Mouse (Mus musculus) liver, embryonic 14.5 days (tissue): Measurements from ENCODE around the gene Traf3ip2. TPM values are rescaled to one million over a fixed set of nuclear protein-coding genes. Genes with fewer than 3 reads are reported as not detected.

Experiments used
- ATAC-seq: fragments of 200-750 bp; cut with Nextera tagmentation; 2 replicates; pipeline ENCODE4 v1.8.0; 2017; ENCODE audit warnings: moderate number of reproducible peaks, mild to moderate bottlenecking, moderate library complexity; ENCODE audit not compliant: insufficient read depth
- DNase-seq, 3 experiments: peaks; one replicate each; pipeline ENCODE4 v3.0.0-alpha.2; 2012 to 2013; ENCODE audit warnings: low read depth in 3 of 3, low spot score in 3 of 3
- H3K27ac ChIP-seq: fragments of 300-500 bp; sonication (generic); 2 replicates; pipeline ENCODE4 v1.5.1; 2014; ENCODE audit warnings: moderate library complexity, mild to moderate bottlenecking, control low read depth, inconsistent platforms
- H3K27me3 ChIP-seq: fragments of 300-500 bp; sonication (generic); 2 replicates; pipeline ENCODE4 v1.6.1; 2014; ENCODE audit warnings: mild to moderate bottlenecking, low read length, moderate library complexity; ENCODE audit not compliant: control insufficient read depth, insufficient read depth
- H3K36me3 ChIP-seq: fragments of 300-500 bp; sonication (generic); replicated peaks from 2 replicates; pipeline ENCODE4 v1.6.1; 2014; ENCODE audit warnings: low read depth; ENCODE audit not compliant: control insufficient read depth, insufficient read depth
- H3K4me1 ChIP-seq, 2 experiments: fragments of 200-500 bp in 1 of 2; fragments of 300-500 bp in 1 of 2; sonication (generic) in 1 of 2; replicated peaks; 2 replicates each; pipeline ENCODE4 v1.6.1; 2012 to 2014; ENCODE audit warnings: antibody characterized with exemption in 1 of 2, inconsistent platforms in 1 of 2, low read length in 1 of 2; ENCODE audit not compliant: control insufficient read depth in 2 of 2, insufficient read depth in 2 of 2
- H3K4me2 ChIP-seq: fragments of 300-500 bp; sonication (generic); 2 replicates; pipeline ENCODE4 v1.6.1; 2014; ENCODE audit warnings: low read depth, mild to moderate bottlenecking, control low read depth, moderate library complexity
- H3K4me3 ChIP-seq, 2 experiments: fragments of 200-500 bp in 1 of 2; fragments of 300-500 bp in 1 of 2; sonication (generic) in 1 of 2; 2 replicates each; pipeline ENCODE4 v1.5.1; 2012 to 2014; ENCODE audit warnings: low read depth in 2 of 2, low read length in 2 of 2, mild to moderate bottlenecking in 2 of 2, control low read depth in 1 of 2, inconsistent platforms in 1 of 2, moderate library complexity in 1 of 2; ENCODE audit not compliant: insufficient read depth in 1 of 2
- H3K9ac ChIP-seq: fragments of 300-500 bp; sonication (generic); replicated peaks from 2 replicates; pipeline ENCODE4 v1.6.1; 2014; ENCODE audit warnings: mild to moderate bottlenecking, control low read depth, moderate library complexity
- H3K9me3 ChIP-seq: fragments of 300-500 bp; sonication (generic); 2 replicates; pipeline ENCODE4 v1.6.1; 2016; ENCODE audit warnings: low read length, mixed read lengths; ENCODE audit not compliant: control insufficient read depth
- CTCF ChIP-seq: IDR thresholded peaks from 2 replicates; pipeline ENCODE4 v1.5.1; 2016; ENCODE audit warnings: antibody characterized with exemption, low read depth, control low read depth
- EP300 ChIP-seq: IDR thresholded peaks from 2 replicates; pipeline ENCODE4 v1.6.1; 2016; ENCODE audit warnings: antibody characterized with exemption, low read depth
- WGBS: fragments of 180-500 bp; shearing (Covaris S2); extraction: QIAGEN DNeasy Blood & Tissue Kit; methylation state at CpG from one replicate; pipeline ENCODE4 v1.1.7; 2014; ENCODE audit not compliant: insufficient replicate concordance; 5-methylcytosine and 5-hydroxymethylcytosine counted together
- polyA plus RNA-seq, 2 experiments: library from polyadenylated mRNA; depleted of rRNA in 1 of 2; stranded (reverse) in 1 of 2; unstranded in 1 of 2; fragments of >200 nt; fragmentation: Nextera tagmentation in 1 of 2; extraction: Ambion mirVana in 1 of 2; gene quantifications; 2 replicates each; pipeline versions ENCODE4 v1.2.1 to v1.2.3; 2012 to 2014

Gene Traf3ip2
- polyA plus RNA-seq, 2 experiments, result 1.2 to 1.3 TPM

GRCm38 (mm10) chr10:39583718-39584117 is 29.0 kb upstream of the Traf3ip2 start:
- H3K9me3 ChIP-seq, result no peaks in the 10 kb centered on the region
- DNase-seq, result no peak
- ATAC-seq, result no peak
- H3K36me3 ChIP-seq, result no peaks in the 10 kb centered on the region
- no peak overlapping the region for H3K4me3 ChIP-seq
- no peak overlapping the region for H3K27ac ChIP-seq
- no peaks in the 10 kb centered on the region for H3K27me3 ChIP-seq
- H3K4me2 ChIP-seq, result no peak overlapping the region
- no peaks in the 10 kb centered on the region; a peak in 1 of 4 replicates for H3K4me1 ChIP-seq
- WGBS, result 73% methylated on average over 12 of the region's 12 CpGs
- no peak overlapping the region for H3K9ac ChIP-seq
- TF ChIP-seq CTCF (no peak), EP300 (no peak)

- TF ChIP-seq EP300 (no peak), CTCF (no peak)
- DNase-seq (no peak), ATAC-seq (no peak)
- Histone ChIP-seq H3K4me1 (no peaks in the 10 kb centered on the region; a peak in 1 of 4 replicates), H3K9me3 (no peaks in the 10 kb centered on the region), H3K27ac (no peak overlapping the region), H3K27me3 (no peaks in the 10 kb centered on the region), H3K36me3 (no peaks in the 10 kb centered on the region), H3K9ac (no peak overlapping the region), H3K4me2 (no peak overlapping the region), H3K4me3 (no peak overlapping the region)
- WGBS, result 46% methylated on average over 5 of the region's 5 CpGs
Observed at GRCm38 (mm10) chr10:39587290-39587925, 25.3 kb upstream of the Traf3ip2 start.

GRCm38 (mm10) chr10:39587973-39588746 is 24.6 kb upstream of the Traf3ip2 start:
- TF ChIP-seq EP300 (no peak), CTCF (no peak)
- Histone ChIP-seq H3K9me3 (no peaks in the 10 kb centered on the region), H3K27ac (no peak overlapping the region), H3K4me3 (no peak overlapping the region), H3K4me1 (no peaks in the 10 kb centered on the region; a peak in 1 of 4 replicates), H3K27me3 (no peaks in the 10 kb centered on the region), H3K9ac (no peak overlapping the region), H3K36me3 (no peaks in the 10 kb centered on the region), H3K4me2 (no peak overlapping the region)
- ATAC-seq, result no peak
- DNase-seq, result no peak
- WGBS, result 59% methylated on average over 8 of the region's 8 CpGs

- no peak overlapping the region for H3K27ac ChIP-seq
- WGBS, result 62% methylated on average over 19 of the region's 19 CpGs
- no peak for ATAC-seq
Observed at GRCm38 (mm10) chr10:39589765-39590546, 22.8 kb upstream of the Traf3ip2 start.

GRCm38 (mm10) chr10:39590629-39591028 is 22.1 kb upstream of the Traf3ip2 start:
- ATAC-seq (no peak), DNase-seq (no peak)
- Histone ChIP-seq H3K27me3 (no peaks in the 10 kb centered on the region), H3K27ac (no peak overlapping the region), H3K9me3 (no peaks in the 10 kb centered on the region), H3K4me3 (no peak overlapping the region), H3K9ac (no peak overlapping the region), H3K4me2 (no peak overlapping the region), H3K4me1 (no peaks in the 10 kb centered on the region; a peak in 1 of 4 replicates), H3K36me3 (no peaks in the 10 kb centered on the region)
- TF ChIP-seq EP300, result no peak
- no peak for TF ChIP-seq CTCF
- 69% methylated on average over 10 of the region's 10 CpGs for WGBS

More at GRCm38 (mm10) chr10:39589765-39590546, 22.8 kb upstream of the Traf3ip2 start:
- H3K9me3 ChIP-seq, result no peaks in the 10 kb centered on the region
- no peaks in the 10 kb centered on the region for H3K27me3 ChIP-seq
- H3K4me1 ChIP-seq, result no peaks in the 10 kb centered on the region; a peak in 1 of 4 replicates
- no peaks in the 10 kb centered on the region for H3K36me3 ChIP-seq
- H3K4me3 ChIP-seq, result no peak overlapping the region
- no peak for DNase-seq
- TF ChIP-seq EP300, result no peak
- TF ChIP-seq CTCF, result no peak
- no peak overlapping the region for H3K4me2 ChIP-seq
- H3K9ac ChIP-seq, result no peak overlapping the region
